Mouse (Mus musculus): ENCODE data around the gene Angptl6. TPM values are rescaled to one million over a fixed set of nuclear protein-coding genes. Genes with fewer than 3 reads are reported as not detected.

Gene Angptl6
- polyA plus RNA-seq (2017; shearing (Covaris generic)) = 4.1 TPM

DNA sequence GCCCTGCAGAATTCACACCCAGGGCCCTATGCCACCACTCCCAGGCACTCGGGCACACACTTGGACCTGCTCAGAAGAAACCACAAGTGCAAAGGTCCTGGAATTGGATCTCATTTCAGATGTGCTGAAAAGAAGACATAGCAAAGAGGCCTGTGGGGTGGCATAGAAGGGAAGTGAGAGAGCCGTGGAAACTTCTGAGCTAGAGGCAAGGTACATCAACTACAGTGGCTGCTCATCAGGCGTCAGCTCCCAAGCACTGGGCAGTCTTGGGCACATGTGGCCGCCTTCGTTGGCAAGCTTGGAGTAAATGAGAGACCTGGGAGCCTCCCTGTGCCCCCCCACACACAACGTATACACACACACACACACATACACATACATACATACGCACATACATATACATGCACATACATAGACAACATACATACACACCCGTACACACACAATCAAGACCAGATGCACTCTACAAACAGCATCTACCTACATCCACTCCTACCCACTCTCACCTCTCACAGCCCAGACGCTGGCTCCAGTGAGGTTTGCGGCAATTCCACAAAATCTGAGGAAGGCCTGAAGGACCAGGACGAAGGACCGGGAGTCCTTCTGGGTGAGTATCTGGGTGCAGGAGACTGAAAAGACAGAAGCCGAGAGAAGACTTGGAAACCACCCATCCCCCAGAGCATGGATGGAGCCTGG, at the start of gene Angptl6:
Gene Angptl6, minus strand, starts transcription at position 631 of the 696 bp plus-strand sequence.

DNA sequence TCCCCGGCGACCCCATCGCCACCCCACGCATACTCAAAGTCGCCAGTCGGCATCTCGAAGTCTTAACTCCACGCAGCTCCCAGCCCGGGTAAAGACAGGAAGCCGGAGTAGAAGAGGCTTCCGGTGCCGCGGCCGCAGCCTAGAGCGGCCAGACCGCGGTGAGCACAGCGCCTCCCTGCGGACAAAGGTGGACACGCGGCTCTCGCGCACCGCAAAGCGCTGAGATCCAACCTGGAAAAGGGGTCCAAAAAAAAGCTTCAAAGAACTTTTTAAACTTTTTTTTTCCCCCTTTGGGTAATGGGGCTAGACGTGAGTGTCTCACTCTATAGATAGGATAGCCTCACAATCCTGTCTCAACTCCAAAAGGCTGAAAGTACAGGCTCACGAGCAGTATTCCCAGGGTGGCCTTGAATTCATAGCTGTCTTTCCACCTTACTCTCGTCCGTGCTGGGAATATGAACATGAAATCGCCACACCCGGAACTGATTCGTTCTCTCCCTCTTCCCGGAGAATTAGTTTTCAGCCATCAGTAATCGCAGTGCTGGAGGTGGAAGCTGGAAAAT, 19.1 kb upstream of the Angptl6 start, which contains the start of gene Eif3g:
Gene Eif3g, minus strand, starts transcription at position 113 of the 563 bp plus-strand sequence.

GRCm38 (mm10) chr9:20887704-20888385, 8.3 kb upstream of the Angptl6 start, which contains the start of gene Ppan:
Ppan (plus strand) TSS chr9:20888175.

DNA sequence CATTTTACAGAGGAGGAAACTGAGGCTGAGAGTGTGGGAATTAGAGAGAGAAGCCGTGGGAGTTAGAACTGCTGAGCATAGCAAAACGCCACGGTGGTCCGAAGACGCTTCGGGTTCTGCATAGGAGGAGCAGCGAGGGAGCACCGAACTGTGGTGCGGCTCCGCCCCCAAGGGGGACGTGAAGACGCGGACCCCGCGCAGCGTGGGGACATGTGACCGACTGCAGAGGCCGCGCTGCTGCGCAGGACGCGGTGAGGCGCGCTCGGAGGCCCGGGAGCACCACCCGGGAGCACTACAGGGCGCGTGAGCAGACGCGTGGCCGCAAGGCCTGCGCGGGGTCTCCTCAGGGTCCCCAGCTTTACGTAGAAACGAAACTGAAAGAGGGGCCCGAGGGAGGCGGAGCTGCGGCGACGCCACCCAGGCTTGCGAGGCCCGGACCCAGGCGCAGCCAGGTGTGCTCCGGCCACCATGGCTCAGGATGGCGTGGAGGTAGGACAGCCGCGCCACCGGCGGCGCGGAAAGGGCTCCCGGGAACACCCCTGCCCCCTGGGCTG, 11.0 kb downstream of the Angptl6 start, which contains the start of gene A230050P20Rik:
Gene A230050P20Rik, plus strand, starts transcription at position 195 of the 554 bp plus-strand sequence.

Other genes starting within 250 kb of the Angptl6 start
- gene Ubl5, start 236.8 kb downstream of the Angptl6 start, polyA plus RNA-seq (2017; shearing (Covaris generic)) = 308 TPM
- 72.4 TPM for gene Fbxl12, start 235.0 kb downstream of the Angptl6 start, polyA plus RNA-seq (2017; shearing (Covaris generic))
- gene Pin1, start 227.6 kb downstream of the Angptl6 start, polyA plus RNA-seq (2017; shearing (Covaris generic)) = 25.0 TPM
- 0.67 TPM for gene Olfm2, start 133.4 kb downstream of the Angptl6 start, polyA plus RNA-seq (2017; shearing (Covaris generic))
- 0.05 TPM for gene Col5a3, start 64.7 kb downstream of the Angptl6 start, polyA plus RNA-seq (2017; shearing (Covaris generic))
- not detected for gene Rdh8, start 61.2 kb downstream of the Angptl6 start, polyA plus RNA-seq (2017; shearing (Covaris generic))
- gene A230050P20Rik, start 11.1 kb downstream of the Angptl6 start, polyA plus RNA-seq (2017; shearing (Covaris generic)) = 68.7 TPM
- 87.3 TPM for gene Ppan, start 8.4 kb upstream of the Angptl6 start, polyA plus RNA-seq (2017; shearing (Covaris generic))
- 290 TPM for gene Eif3g, start 18.9 kb upstream of the Angptl6 start, polyA plus RNA-seq (2017; shearing (Covaris generic))
- 72.9 TPM for gene Dnmt1, start 80.2 kb upstream of the Angptl6 start, polyA plus RNA-seq (2017; shearing (Covaris generic))
- 14.9 TPM for gene S1pr2, start 97.1 kb upstream of the Angptl6 start, polyA plus RNA-seq (2017; shearing (Covaris generic))
- 112 TPM for gene Mrpl4, start 123.0 kb upstream of the Angptl6 start, polyA plus RNA-seq (2017; shearing (Covaris generic))
- gene Icam1, start 136.3 kb upstream of the Angptl6 start, polyA plus RNA-seq (2017; shearing (Covaris generic)) = 66.0 TPM
- 1.2 TPM for gene Icam4, start 149.6 kb upstream of the Angptl6 start, polyA plus RNA-seq (2017; shearing (Covaris generic))
- 0.83 TPM for gene Icam5, start 152.3 kb upstream of the Angptl6 start, polyA plus RNA-seq (2017; shearing (Covaris generic))
- gene Zglp1, start 187.4 kb upstream of the Angptl6 start, polyA plus RNA-seq (2017; shearing (Covaris generic)) = 0.20 TPM
- gene Gm49373, start 193.4 kb upstream of the Angptl6 start, polyA plus RNA-seq (2017; shearing (Covaris generic)) = 0.24 TPM
- 37.0 TPM for gene Fdx1l, start 193.9 kb upstream of the Angptl6 start, polyA plus RNA-seq (2017; shearing (Covaris generic))
- 4.2 TPM for gene Gm38431, start 212.3 kb upstream of the Angptl6 start, polyA plus RNA-seq (2017; shearing (Covaris generic))
- gene Raver1, start 212.3 kb upstream of the Angptl6 start, polyA plus RNA-seq (2017; shearing (Covaris generic)) = 80.5 TPM